Mouse (Mus musculus): ENCODE results near the gene Med24. TPM values are rescaled to one million over a fixed set of nuclear protein-coding genes. Genes with fewer than 3 reads are reported as not detected.
"Not testable (repeated sequence)": the region's sequence is repeated elsewhere in the genome, so short reads cannot be mapped to it uniquely, and the experiment has no call there.

Gene Med24
- total RNA-seq, 2 experiments from 2014 or later, result 42.7 to 46.9 TPM

DNA sequence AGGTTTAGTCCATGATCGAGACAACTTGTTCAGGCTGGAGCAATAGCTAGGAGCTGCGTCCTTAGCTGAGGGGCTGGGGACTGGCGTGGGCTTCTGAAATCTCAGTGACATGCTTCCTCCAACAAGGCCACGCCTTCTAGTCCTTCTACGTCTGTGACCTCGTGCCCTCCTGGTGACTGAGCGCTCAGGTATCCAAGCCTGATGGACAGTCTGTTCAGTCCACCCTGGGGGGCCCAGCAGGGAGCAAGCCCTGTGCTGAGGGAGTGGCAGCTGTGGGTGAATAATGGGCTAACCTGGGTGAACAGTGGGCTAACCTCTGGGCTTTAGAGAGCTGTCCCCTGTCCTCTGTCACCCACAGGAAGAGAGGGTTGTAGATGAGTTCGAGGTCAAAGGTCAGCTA is 41.2 kb downstream of the Med24 start:
- DNase-seq, result no peak

DNA sequence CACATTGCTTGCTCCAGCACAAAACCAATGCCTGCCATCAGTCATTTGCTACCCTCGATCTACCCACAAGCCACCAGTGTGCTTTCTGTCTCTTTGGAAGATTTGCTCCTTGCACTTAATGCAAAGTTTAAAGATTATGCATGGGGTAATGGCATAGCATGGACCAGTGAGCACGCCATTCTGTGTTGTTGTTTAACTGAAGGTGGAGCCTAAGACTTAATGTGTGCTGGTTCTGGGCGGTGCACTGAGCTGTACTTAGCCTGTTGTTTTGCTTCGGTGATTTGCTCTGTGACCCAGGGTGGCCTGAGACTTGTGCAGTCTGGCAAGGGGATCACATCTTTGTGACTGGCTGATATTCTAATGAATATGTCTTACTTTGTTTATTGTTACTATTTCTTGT is 42.3 kb downstream of the Med24 start:
- DNase-seq, result no peak

DNA sequence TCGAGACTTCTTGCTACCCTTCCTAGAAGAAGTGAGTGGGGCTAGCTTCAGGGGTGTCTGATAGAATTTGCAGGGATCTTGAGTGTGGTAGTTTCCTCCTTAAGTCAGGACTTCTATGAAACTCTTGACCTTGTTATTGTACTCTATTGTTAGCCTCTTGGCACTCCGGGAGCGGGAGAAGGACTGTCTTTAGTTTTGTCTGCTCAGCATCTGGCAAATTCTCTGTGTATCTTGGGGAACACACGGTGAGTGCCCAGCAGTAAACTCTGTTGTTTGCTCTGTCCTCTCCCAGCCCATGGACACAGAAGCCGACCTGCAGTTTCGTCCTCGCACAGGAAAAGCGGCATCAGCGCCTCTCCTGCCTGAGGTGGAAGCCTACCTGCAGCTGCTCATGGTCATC is 43.6 kb downstream of the Med24 start:
- no peak for DNase-seq

DNA sequence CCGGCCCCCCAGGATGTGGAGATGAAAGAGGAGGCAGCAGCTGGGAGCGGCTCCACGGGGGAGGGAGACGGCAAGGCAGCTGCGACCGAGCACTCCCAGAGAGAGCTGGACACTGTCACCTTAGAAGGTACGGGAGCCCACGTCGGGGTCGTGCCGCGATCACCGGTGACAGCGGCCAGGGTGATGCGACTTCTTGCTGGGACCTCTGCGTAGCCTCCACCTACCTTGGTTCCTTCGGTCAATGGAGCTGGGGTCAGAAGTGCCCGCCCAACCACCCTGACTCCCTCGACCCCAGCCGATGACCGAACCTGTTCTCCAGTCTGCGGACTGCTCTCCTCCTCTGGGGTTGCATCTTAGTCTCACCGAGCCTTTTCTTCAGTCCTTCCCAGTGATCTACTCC is 46.4 kb downstream of the Med24 start:
- no peak for DNase-seq

DNA sequence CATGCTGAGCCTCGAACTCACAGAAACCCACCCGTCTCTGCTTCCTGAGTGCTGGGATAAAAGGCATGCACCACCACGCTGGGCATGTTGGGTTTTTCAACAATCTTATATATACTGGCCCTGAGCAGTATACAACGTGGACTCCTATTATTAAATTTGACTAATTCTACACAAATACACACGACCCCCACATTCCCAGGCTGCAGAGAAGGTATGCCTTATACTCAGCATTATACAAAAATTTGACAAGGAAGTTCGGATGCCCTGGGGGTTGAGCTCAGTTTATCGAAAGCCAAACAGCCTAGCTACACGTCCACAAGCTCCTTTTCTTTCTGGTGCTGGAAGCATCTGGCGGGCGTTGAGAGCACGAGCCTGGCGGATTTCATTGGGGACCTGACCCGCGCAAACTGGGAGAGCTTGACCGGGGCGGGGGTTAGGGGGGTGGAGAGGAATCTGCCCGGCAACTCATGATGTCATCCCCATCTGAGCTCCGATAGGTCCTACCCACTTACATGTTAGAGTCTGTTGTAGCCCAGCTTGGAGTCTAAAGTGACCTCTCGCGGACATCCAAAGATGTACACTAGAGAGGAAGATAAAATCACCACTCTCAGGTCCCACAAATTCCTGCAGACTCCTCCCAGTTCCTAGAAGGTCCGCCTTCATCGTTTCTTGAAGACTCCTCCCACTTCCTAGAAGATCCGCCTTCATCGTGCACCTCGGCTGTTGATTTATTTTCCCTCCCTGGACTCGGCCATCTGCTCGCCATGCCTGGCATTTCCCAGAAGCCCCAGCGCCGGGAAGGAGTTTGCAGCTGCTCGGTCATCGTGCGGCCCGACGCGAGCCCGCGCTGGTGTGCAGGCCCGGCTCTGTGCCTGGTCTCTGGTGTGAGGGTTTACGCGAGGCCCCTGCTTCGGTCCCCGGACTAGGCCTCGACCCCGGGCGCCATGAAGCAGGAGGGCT is 47.2 kb downstream of the Med24 start, which contains the start of gene Psmd3:
Gene Psmd3, plus strand, starts transcription at position 769 of the 960 bp plus-strand sequence.
- DNase-seq, result peak; percentile 96

DNA sequence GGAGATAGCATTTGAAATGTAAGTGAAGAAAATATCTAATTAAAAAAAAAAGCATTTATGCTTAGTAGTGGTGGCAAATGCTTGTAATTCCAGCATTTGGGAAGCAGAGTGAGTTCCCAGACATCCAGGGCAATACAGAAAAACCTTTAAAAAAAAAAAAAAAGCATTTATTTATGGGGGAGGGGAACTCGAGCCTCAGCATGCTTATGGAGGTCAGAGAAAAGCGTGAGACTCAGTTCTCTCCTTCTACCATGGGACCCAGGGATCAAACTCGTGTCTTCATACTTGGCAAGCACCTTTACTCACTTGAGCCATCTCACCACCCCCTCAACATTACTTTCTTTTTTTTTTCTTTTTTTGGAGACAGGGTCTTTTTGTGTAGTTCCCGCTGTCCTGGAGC is 48.0 kb downstream of the Med24 start:
- no peak for DNase-seq

DNA sequence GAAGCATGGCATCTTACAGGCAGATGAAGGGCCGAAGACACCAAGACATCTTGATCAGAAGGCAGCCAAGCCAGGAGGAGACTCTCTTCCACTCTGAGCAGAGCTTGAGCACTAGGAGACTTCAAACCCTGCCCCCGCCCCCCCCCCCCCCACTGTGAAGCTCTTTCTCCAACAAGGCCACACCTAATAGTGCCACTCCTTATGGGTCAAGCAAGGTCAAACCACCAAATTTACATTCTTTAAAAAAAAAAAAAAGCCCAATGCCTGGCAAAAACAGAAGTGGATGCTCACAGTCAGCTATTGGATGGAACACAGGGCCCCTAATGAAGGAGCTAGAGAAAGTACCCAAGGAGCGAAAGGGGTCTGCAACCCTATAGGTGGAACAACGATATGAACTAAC is 48.6 kb downstream of the Med24 start:
- not testable (repeated sequence) for DNase-seq

DNA sequence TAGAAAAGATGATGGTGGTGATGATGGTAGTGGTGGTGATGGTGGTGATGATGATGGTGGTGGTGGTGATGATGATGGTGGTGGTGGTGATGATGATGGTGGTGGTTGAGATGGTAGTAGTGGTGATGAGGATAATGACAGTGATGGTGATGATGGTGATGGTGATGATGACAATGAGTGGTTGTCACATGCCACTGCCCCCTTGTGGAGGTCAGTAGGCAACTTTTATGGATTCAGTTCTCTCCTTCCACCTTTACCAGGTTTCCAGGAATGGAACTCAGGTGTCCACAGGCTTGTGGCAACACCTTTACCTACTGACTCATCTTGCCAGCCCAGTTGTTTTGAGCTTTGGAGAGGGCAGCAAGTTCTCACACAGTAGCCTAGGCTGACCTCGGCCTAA is 49.2 kb downstream of the Med24 start:
- DNase-seq, result no peak

DNA sequence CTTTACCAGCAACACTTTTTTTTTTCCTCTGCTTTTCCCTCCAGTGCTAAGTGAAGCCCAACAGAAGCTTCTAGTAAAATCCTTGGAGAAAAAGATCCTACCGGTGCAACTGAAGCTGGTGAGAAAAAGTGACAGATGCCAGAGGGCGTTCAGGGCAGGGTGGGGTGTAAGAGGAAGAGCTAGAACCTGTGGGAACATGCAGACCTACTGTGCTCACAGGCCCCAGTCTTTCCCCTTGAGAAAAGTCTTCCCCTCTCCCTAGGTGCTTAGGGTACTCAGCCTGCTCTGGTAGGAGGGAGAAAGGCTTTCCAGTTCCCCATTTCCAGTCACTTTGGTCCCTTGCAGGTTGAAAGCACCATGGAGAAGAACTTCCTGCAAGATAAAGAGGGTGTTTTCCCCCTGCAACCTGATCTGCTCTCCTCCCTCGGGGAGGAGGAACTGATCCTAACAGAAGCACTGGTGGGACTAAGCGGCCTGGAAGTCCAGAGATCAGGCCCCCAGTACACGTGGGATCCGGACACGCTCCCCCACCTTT is 53.3 kb downstream of the Med24 start:
- DNase-seq, result no peak

DNA sequence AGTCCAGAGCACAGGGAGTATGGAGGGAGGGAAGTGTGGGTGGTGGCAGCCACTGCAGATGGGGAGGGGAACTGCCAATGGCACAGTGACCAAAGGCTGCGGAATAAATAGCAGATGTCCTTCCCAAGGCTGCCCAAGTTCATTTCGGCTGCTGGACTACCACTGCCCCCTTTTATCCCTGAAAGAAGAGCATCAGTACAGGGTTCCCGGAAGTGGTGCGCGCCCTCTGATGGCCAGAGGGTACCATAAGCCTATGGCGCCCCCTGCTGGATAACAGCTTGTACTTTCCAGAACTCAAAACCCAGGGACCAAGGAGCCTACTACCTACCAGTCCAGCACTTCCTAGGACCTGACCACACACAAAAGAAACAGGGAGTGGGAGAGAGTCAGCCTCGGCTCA is 56.1 kb downstream of the Med24 start:
- DNase-seq, result peak; percentile 34

DNA sequence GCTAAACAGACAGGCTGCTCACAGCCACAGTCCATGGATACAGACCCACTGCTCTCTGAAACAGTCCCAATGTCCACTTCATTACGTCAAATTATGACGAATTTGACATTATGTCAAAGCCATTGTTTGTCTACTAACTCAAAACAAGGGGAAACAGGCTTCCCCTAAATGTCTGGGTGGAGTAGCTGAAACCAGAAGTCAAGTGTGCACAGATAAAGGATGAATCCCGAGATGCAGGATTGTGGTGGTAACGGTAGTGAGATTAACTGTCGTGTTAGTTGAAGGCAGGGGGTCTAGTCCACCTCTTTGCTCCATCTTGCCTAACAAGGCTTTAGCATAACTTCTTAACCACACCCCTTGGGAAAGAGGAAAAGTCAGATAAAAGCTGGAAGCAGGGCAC is 56.8 kb downstream of the Med24 start:
- no peak for DNase-seq

DNA sequence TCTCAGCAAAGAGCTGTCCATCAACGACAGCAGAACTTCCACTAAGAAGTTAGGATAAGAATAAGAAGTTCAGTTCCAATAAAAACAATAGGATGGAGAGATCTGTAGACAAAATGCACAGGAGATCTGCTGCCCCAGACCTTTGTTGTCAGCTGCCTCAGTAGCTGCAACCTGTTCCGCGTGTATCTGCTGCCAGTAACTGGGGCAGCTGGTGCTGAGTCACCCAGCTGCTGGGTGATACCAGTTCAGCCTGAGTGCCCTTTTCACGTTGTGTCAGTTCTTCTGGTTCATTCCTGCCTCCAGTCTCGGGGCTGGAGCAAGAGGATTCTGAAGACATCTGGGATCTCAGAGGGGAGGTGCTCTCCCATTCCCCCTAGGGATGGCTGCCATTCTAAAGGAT is 57.4 kb downstream of the Med24 start:
- DNase-seq, result no peak

DNA sequence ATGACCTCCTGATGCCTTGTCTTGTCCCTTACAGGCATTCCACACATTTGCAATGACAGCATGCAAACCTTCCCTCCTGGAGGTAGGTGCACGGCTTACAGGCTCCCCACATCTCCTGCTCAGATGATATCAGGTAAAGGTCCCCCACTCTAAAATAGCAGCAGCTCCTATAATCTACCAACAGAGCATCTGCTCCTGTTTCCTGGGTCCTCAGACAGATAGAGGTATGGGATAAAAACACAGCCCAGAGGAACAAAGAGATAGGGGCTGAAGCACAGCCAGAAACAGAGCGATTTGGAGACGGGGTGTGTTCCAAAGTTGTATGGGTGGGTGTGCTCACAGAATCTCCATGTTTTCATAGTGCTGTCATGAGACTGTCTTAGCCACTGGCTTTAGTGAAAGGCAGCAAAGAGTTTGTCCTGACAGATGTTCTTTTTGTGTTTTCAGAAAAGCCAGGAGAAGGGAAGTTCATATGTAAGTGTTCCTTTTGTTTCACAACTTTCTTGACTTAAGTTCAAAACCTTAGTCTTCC is 57.9 kb downstream of the Med24 start:
- no peak for DNase-seq

DNA sequence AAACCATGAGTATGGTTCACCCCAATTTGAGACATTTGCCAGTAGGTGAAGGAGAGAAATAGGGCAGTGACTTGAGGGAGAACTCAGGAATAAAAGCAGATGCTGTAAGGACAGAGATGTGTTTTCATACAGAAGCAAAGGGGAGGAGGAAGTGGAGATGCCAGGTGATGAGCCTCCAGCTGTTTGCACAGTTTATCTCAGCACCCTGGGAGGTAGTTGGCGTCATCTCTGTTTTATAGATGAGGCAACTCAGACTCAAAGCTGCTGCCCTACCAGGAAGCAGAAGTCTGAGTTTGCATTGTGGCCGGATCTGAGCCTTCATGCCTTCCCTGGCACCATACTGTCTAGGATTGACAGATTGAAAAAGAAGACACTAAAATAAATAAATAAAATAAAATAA is 60.3 kb downstream of the Med24 start:
- DNase-seq, result no peak

DNA sequence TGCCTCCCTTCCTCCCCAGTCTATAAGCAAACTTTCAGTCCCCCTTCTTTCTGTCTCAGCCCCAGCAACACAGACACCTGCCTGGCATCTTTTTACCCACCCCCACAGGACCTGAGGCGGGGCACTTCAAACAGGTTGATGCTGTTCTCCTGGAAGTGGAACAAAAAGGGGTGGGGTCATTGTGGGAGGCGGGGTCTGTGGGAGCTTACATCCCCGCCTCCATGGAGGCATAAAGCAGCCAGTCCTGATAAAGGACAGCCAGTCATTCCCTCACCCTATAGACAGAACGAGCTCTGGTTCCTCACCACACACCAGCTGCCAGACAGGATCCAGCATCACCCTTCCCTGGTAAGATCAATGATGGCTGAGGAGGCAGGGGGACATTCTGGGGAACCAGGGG is 65.1 kb downstream of the Med24 start, which contains the start of gene Gsdma:
Gene Gsdma, plus strand, starts transcription at position 261 of the 400 bp plus-strand sequence.
- DNase-seq, result no peak

DNA sequence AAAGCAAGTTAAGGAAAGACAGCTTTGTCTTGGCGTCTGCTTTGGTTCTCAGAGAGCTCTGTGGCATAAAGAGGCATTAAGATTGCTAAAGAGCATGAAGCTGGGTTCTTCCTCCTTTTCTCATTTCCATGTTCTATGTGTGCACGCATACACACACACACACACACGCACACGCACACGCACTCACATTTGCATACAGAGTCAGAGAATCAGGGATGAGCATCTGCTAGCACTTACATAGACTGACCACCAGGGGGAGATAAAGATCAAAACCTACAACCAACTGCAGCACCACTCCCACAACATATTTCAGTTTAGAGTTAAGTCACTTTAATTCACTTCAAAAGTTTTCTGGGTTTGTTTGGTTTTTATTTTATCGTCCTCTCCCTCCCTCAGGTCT is 68.7 kb downstream of the Med24 start:
- DNase-seq, result no peak

DNA sequence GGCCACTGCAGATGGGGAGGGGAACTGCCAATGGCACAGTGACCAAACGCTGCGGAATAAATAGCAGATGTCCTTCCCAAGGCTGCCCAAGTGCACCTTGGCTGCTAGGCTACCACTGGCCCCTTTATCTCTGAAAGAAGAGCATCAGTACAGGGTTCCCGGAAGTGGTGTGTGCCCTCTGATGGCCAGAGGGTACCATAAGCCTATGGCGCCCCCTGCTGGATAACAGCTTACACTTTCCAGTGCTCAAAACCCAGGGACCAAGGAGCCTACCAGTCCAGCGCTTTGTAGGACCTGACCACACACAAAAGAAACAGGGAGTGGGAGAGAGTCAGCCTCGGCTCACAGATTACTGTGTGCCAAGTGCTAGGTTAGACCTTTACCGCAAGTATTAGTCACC is 74.2 kb downstream of the Med24 start:
- not testable (repeated sequence) for DNase-seq

Other genes starting within 250 kb of the Med24 start
- under 1 TPM in 1 of 2 experiments, not detected in 1; 0.15 TPM for gene Ikzf3, start 183.4 kb downstream of the Med24 start, total RNA-seq (2021)
- gene Zpbp2, start 178.3 kb downstream of the Med24 start, total RNA-seq (2021), result not detected
- 10 to 100 TPM; 19.9 to 28.2 TPM for gene Ormdl3, start 142.1 kb downstream of the Med24 start, total RNA-seq (2021)
- not detected for gene Lrrc3c, start 131.1 kb downstream of the Med24 start, total RNA-seq (2021)
- gene Gm12355, start 103.8 kb downstream of the Med24 start, total RNA-seq (2021), result 1 to 10 TPM; 3.1 to 6.4 TPM
- gene Gsdma3, start 103.1 kb downstream of the Med24 start, total RNA-seq (2021), result 1 to 10 TPM; 1.3 to 2.4 TPM
- gene Gsdma2, start 82.7 kb downstream of the Med24 start, total RNA-seq (2021), result not detected
- gene Gsdma, start 65.1 kb downstream of the Med24 start, total RNA-seq (2021), result under 1 TPM; 0.23 to 0.24 TPM
- 10 to 100 TPM; 86.2 to 91.5 TPM for gene Psmd3, start 46.9 kb downstream of the Med24 start, total RNA-seq (2021)
- not detected for gene Csf3, start 28.2 kb downstream of the Med24 start, total RNA-seq (2021)
- 10 to 100 TPM; 75.4 to 89.1 TPM for gene Thra, start 11.2 kb upstream of the Med24 start, total RNA-seq (2021)
- gene Nr1d1, start 45.9 kb upstream of the Med24 start, total RNA-seq (2021), result 100 to 1,000 TPM in 1 of 2 experiments, 10 to 100 TPM in 1; 98.0 to 119 TPM
- gene Msl1, start 66.1 kb upstream of the Med24 start, total RNA-seq (2021), result 10 to 100 TPM; 51.3 to 63.6 TPM
- gene Casc3, start 75.5 kb upstream of the Med24 start, total RNA-seq (2021), result 10 to 100 TPM; 13.9 to 15.0 TPM
- gene Rapgefl1, start 107.3 kb upstream of the Med24 start, total RNA-seq (2021), result under 1 TPM; 0.23 to 0.40 TPM
- 1 to 10 TPM; 4.1 to 4.9 TPM for gene Wipf2, start 134.2 kb upstream of the Med24 start, total RNA-seq (2021)
- under 1 TPM; 0.13 to 0.56 TPM for gene Cdc6, start 178.4 kb upstream of the Med24 start, total RNA-seq (2021)
- 10 to 100 TPM in 1 of 2 experiments, 1 to 10 TPM in 1; 9.4 to 12.8 TPM for gene Rara, start 198.4 kb upstream of the Med24 start, total RNA-seq (2021)

All from gastrocnemius, postnatal 25 days (tissue).